Mouse (Mus musculus) liver, adult 2 months (tissue): ENCODE data around the gene Sclt1.

Experiments
- CTCF ChIP-seq: fragments of 200-500 bp; IDR thresholded peaks from 2 replicates; pipeline ENCODE4 v1.5.1; 2011; ENCODE audit warnings: low read depth, low read length, control low read depth
- POLR2A ChIP-seq: fragments of 200-500 bp; IDR thresholded peaks from 2 replicates; pipeline ENCODE4 v1.6.1; 2011; ENCODE audit warnings: low read length, control low read depth; ENCODE audit not compliant: insufficient read depth; ENCODE audit errors: extremely low read depth

- no peak for TF ChIP-seq POLR2A
- no peak for TF ChIP-seq CTCF
Measured at GRCm38 (mm10) chr3:41620971-41621370, 121.3 kb downstream of the Sclt1 start.
